8 mouse cellular contexts compared by ENCODE assay signal in genomic region chr14:99045378-99046030, GRCm38 (mm10). TPM values are rescaled to one million over a fixed set of nuclear protein-coding genes. Genes with fewer than 3 reads are reported as not detected.
DNase-seq lines count a peak whose midpoint lies in the region; ATAC-seq lines count a peak whose summit lies in the region.

No protein-coding gene starts in this region.

- no peaks in the 10 kb centered on the region for H3K27me3 ChIP-seq in embryonic facial prominence, embryonic 13.5 days
- H3K27me3 ChIP-seq in intestine, embryonic 15.5 days (replicated peaks), result no peaks in the 10 kb centered on the region
- no peaks in the 10 kb centered on the region for H3K27me3 ChIP-seq in splenic B cell, adult 2 months (ENCODE audit: control insufficient read depth, insufficient read depth, low read length, poor library complexity, severe bottlenecking)

- peak; percentile 28 for ATAC-seq in frontal cortex, adult (ENCODE audit: low TSS enrichment)
- ATAC-seq in CD4-positive, CD25-positive, alpha-beta regulatory T cell, adult 4 months, result peak; percentile 31
- ATAC-seq in embryonic facial prominence, embryonic 13.5 days (ENCODE audit: insufficient number of reproducible peaks, insufficient read depth, low FRiP score, low TSS enrichment, low read depth), result peak; percentile 22; the same call in 1 of the 2 replicates
- ATAC-seq in intestine, embryonic 15.5 days, result peak; percentile 23
- ATAC-seq in megakaryocyte, adult 5-6 weeks (ENCODE audit: poor library complexity, severe bottlenecking), result peak; percentile 29

- no peaks in the 10 kb centered on the region; the same call in 1 of the 2 replicates for H3K36me3 ChIP-seq in embryonic facial prominence, embryonic 13.5 days
- H3K36me3 ChIP-seq in intestine, embryonic 15.5 days, result 0 out of 2 replicates have a peak, but pooled peaks cover 3% of the 10 kb centered on the region
- H3K36me3 ChIP-seq in splenic B cell, adult 2 months (ENCODE audit: control insufficient read depth, insufficient read depth, low read length, poor library complexity, severe bottlenecking), result no peaks in the 10 kb centered on the region; the same call in 1 of the 2 replicates

- 1% methylated on average over 66 of the region's 70 CpGs for WGBS in embryonic facial prominence, embryonic 13.5 days
- WGBS in intestine, embryonic 15.5 days, result under 1% methylated on average over 67 of the region's 70 CpGs

- peaks cover 35% of the 10 kb centered on the region for H3K4me1 ChIP-seq in embryonic facial prominence, embryonic 13.5 days
- H3K4me1 ChIP-seq in intestine, embryonic 15.5 days (replicated peaks), result peaks cover 14% of the 10 kb centered on the region

- peak overlapping the region; percentile 67 for H3K4me2 ChIP-seq in embryonic facial prominence, embryonic 13.5 days
- peak overlapping the region; percentile 61 for H3K4me2 ChIP-seq in intestine, embryonic 15.5 days (replicated peaks)

- no peaks in the 10 kb centered on the region for H3K9me3 ChIP-seq in embryonic facial prominence, embryonic 13.5 days
- H3K9me3 ChIP-seq in intestine, embryonic 15.5 days, result no peaks in the 10 kb centered on the region

- H3K27ac ChIP-seq in embryonic facial prominence, embryonic 13.5 days, result peak overlapping the region; percentile 91
- peak overlapping the region; percentile 87 for H3K27ac ChIP-seq in intestine, embryonic 15.5 days

- H3K9ac ChIP-seq in embryonic facial prominence, embryonic 13.5 days, result peak overlapping the region; percentile 97
- H3K9ac ChIP-seq in intestine, embryonic 15.5 days, result peak overlapping the region; percentile 92

- H3K4me3 ChIP-seq in embryonic facial prominence, embryonic 13.5 days, result peak overlapping the region; percentile 98
- H3K4me3 ChIP-seq in intestine, embryonic 15.5 days (replicated peaks), result peak overlapping the region; percentile 93

- DNase-seq in frontal cortex, postnatal 25 days (ENCODE audit: low spot score in 2 of 2), result no peak
- DNase-seq in splenic B cell, adult 2 months (ENCODE audit: low read depth, low spot score), result peak; percentile 72
- DNase-seq in ovary, postnatal 36 days (ENCODE audit: low spot score), result no peak

RNA-seq across cellular contexts. Expression of gene Mzt1, which starts 0.4 kb away (rescaled TPM):
- polyA plus RNA-seq in CD4-positive, CD25-positive, alpha-beta regulatory T cell, adult 4 months (2017; shearing (Covaris generic)), result 10 to 100 TPM; 39.9 to 45.2 TPM
- polyA plus RNA-seq in embryonic facial prominence, embryonic 13.5 days (2015; fragmentation: Nextera tagmentation; extraction: Ambion mirVana), result 87.1 and 90.9 TPM in 2 replicates
- polyA plus RNA-seq in intestine, embryonic 15.5 days (2015; fragmentation: Nextera tagmentation; extraction: Ambion mirVana), result 60.8 and 70.6 TPM in 2 replicates
- total RNA-seq in megakaryocyte, adult 5-6 weeks (2015), result 53.6 and 61.1 TPM in 2 replicates
- total RNA-seq in megakaryocyte, adult 5-6 weeks (2017), result 24.3 and 25.9 TPM in 2 replicates

RNA-seq across cellular contexts. Expression of gene Bora, which starts 0.5 kb away (rescaled TPM):
- polyA plus RNA-seq in CD4-positive, CD25-positive, alpha-beta regulatory T cell, adult 4 months (2017; shearing (Covaris generic)), result 10 to 100 TPM; 26.4 TPM
- polyA plus RNA-seq in embryonic facial prominence, embryonic 13.5 days (2015; fragmentation: Nextera tagmentation; extraction: Ambion mirVana), result 70.5 and 80.3 TPM in 2 replicates
- 61.2 and 61.8 TPM in 2 replicates for polyA plus RNA-seq in intestine, embryonic 15.5 days (2015; fragmentation: Nextera tagmentation; extraction: Ambion mirVana)
- 24.4 and 26.5 TPM in 2 replicates for total RNA-seq in megakaryocyte, adult 5-6 weeks (2015)
- 26.0 and 28.4 TPM in 2 replicates for total RNA-seq in megakaryocyte, adult 5-6 weeks (2017)

RNA-seq across cellular contexts. Expression of gene Rpl36a-ps1, which starts 51.4 kb away (rescaled TPM):
- polyA plus RNA-seq in CD4-positive, CD25-positive, alpha-beta regulatory T cell, adult 4 months (2017; shearing (Covaris generic)), result 10 to 100 TPM; 24.4 to 31.0 TPM
- 1.6 and 6.4 TPM in 2 replicates for polyA plus RNA-seq in embryonic facial prominence, embryonic 13.5 days (2015; fragmentation: Nextera tagmentation; extraction: Ambion mirVana)
- 0.96 and 1.6 TPM in 2 replicates for polyA plus RNA-seq in intestine, embryonic 15.5 days (2015; fragmentation: Nextera tagmentation; extraction: Ambion mirVana)
- total RNA-seq in megakaryocyte, adult 5-6 weeks (2015), result 12.9 and 18.5 TPM in 2 replicates
- 5.9 and 8.3 TPM in 2 replicates for total RNA-seq in megakaryocyte, adult 5-6 weeks (2017)

RNA-seq across cellular contexts. Expression of gene Pibf1, which starts 53.7 kb away (rescaled TPM):
- polyA plus RNA-seq in CD4-positive, CD25-positive, alpha-beta regulatory T cell, adult 4 months (2017; shearing (Covaris generic)), result 10 to 100 TPM; 28.1 to 30.4 TPM
- 23.9 and 25.0 TPM in 2 replicates for polyA plus RNA-seq in embryonic facial prominence, embryonic 13.5 days (2015; fragmentation: Nextera tagmentation; extraction: Ambion mirVana)
- polyA plus RNA-seq in intestine, embryonic 15.5 days (2015; fragmentation: Nextera tagmentation; extraction: Ambion mirVana), result 15.6 and 17.0 TPM in 2 replicates
- total RNA-seq in megakaryocyte, adult 5-6 weeks (2015), result 22.5 and 24.0 TPM in 2 replicates
- 24.1 and 32.4 TPM in 2 replicates for total RNA-seq in megakaryocyte, adult 5-6 weeks (2017)

RNA-seq across cellular contexts. Expression of gene Dis3, which starts 54.1 kb away (rescaled TPM):
- polyA plus RNA-seq in CD4-positive, CD25-positive, alpha-beta regulatory T cell, adult 4 months (2017; shearing (Covaris generic)), result 1 to 10 TPM; 5.7 to 9.4 TPM
- polyA plus RNA-seq in embryonic facial prominence, embryonic 13.5 days (2015; fragmentation: Nextera tagmentation; extraction: Ambion mirVana), result 34.6 and 37.5 TPM in 2 replicates
- polyA plus RNA-seq in intestine, embryonic 15.5 days (2015; fragmentation: Nextera tagmentation; extraction: Ambion mirVana), result 27.2 and 31.9 TPM in 2 replicates
- total RNA-seq in megakaryocyte, adult 5-6 weeks (2015), result 17.6 and 18.2 TPM in 2 replicates
- 17.2 and 26.1 TPM in 2 replicates for total RNA-seq in megakaryocyte, adult 5-6 weeks (2017)
